Mouse (Mus musculus): Measurements from ENCODE around the gene Adamts2. TPM values are rescaled to one million over a fixed set of nuclear protein-coding genes. Genes with fewer than 3 reads are reported as not detected.

Gene Adamts2
- total RNA-seq, 2 experiments from 2014 or later: 10.4 to 12.4 TPM

DNA sequence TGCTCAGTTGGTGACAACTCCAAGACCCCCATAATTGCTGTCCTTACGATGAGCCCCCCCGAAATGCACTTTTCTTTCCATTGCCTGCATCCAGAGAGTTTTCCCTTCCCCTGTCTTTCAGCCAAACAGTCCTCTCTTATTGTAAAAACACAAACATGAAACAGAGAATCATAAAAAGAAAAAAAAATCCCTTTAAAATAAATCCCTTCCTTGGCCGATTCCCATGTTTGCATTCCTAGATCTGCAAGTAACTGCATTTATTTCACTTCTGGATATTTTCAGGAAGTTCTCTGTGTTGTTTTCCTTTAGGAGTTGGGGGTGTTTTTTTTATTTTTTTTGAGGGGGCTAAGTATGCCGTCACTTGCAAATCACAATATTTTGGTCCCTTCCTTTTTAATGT lies 19.0 kb downstream of the Adamts2 start:
- no peak for DNase-seq
- intact Hi-C loops (cut with DNase I): no loop called here

- no peak for DNase-seq
- intact Hi-C loops (cut with DNase I): no loop called here
Observed at GRCm38 (mm10) chr11:50621364-50621763, 19.5 kb downstream of the Adamts2 start.

DNA sequence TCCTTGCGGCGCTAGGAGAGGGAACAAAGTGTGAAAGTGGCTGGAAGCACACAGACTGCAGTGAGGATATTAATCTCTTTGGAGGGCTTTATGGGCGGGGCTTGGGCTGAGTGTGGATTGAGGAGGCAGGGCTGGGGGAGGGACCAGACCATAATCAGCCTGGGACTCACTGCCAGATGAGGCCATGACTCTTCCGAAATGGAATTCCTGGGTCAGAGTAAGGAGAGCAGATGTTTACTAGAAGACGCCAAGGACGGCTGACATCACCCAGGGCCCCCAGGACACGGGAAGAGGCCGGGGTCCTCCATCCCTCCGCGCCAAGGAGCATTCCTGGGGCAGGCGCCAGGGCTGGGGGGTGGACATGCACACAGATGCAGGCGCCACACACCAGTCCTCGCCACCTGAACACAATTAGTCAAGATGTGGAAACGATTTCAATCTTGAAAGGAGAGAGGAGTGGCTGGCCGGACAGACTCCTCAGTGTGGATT lies 20.4 kb downstream of the Adamts2 start:
- DNase-seq: peak; percentile 68 to 78
- intact Hi-C loops (cut with DNase I): no loop called here

DNA sequence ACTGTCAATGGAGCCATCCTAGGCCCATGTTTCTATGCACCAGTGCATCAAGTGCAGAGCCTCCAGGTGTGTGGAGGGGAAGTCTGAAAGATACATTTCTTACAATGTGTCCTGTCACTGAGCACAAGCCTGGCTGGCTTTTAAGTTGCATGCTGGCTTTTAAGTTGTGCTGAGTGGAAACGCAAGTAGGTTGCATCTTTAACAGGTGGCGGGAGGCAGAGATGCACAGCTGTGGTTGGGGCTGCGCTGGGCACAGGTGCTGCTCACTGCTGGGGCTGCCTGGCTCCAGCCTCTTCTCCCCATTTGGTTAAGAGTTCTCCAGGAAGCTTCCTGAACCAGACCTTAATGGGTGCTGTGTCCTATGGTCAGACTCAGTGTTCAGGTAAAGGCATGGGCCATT lies 21.9 kb downstream of the Adamts2 start:
- intact Hi-C loops (cut with DNase I): no loop called here
- DNase-seq: no peak

- no peak for DNase-seq
- intact Hi-C loops (cut with DNase I): no loop called here
Observed at GRCm38 (mm10) chr11:50624239-50624638, 22.4 kb downstream of the Adamts2 start.

DNA sequence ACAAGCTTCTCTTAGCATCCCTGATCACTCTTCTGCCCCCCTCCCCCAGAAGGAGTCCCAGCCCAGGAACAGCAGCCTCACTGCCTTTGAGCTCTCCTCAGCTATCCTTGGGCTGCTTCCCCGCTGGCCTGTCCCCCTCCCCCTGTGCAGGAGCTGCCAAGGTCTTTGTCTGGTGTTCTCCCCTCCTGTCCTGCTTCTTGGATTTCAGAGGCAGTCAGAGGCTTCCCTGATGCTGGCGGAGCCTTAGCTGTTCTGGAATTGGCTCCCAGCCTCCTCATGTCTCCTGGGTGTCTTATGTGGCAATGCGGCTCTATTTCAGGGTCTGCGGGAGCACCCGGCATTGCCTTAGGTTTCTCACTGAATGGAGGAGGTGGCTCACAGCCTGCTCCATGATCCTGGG lies 22.8 kb downstream of the Adamts2 start:
- DNase-seq: peak; percentile 60
- intact Hi-C loops (cut with DNase I): loop anchor here (5.0 kb wide), 1 partner anchor 143 kb away; no protein-coding TSS in a partner anchor

DNA sequence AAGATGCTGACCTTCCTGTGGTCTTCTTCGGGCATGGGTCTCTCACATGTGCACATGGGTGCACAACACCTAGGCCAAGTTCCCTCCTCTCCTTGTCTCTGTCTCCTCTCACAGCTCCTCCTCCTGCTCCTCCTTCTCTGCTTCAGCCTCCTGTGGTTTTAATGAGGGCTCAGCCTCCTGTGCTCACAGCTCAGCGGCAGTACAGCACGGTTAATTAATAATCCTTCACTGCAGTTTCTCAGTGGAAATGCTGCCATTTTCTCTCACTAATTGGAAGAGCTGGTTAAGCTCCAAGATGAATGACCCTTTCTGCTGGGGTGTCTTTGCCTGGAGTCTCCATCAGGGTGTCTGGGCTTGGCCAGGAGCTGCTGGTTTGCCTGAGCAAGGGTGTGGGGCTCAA lies 27.0 kb downstream of the Adamts2 start:
- DNase-seq: no peak
- intact Hi-C loops (cut with DNase I): loop anchor here (5.0 kb wide), 1 partner anchor 138 kb away; no protein-coding TSS in a partner anchor

DNA sequence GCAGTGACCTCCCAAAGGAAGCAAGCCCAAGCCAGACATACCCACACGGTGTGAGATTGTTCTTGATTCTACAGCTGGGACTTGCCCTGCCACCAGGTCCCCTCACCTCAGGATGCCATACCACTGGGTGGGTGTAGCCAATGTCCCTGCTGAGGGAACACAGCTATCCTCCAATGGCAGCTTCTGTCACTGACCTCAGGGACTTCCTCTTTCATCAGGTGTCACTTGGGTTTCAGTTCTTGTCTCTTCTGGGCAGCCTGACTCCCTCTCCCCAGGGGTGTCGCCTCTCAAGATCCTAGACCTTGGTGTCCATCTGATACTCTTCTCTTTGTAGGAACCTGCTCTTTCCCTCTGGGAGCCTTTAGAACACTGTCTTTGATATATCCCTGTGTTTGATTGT lies 28.6 kb downstream of the Adamts2 start:
- no peak for DNase-seq
- intact Hi-C loops (cut with DNase I): no loop called here

DNA sequence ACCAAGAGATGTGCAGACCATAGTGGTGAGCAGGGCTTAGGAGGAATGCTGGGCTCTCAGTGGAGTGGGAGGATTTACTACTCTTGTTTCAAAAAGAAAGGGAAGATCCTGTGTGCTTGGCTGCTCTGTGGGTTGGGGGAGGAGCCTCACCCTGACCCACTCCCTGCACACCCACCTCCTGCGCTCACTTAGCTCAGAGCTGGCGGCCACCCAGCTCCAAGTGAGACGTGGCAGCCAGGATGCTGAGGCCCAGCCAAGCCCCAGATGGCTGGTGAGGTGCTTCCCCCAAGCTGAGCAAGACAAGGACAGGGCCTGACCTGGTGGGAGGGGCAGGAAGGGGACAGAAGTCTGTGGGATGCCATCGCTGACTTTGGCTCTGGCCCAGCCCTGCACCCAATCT lies 30.4 kb downstream of the Adamts2 start:
- intact Hi-C loops (cut with DNase I): no loop called here
- peak; percentile 66 to 73 for DNase-seq

- intact Hi-C loops (cut with DNase I): loop anchor here (5.0 kb wide), 1 partner anchor 37 kb away; no protein-coding TSS in a partner anchor
- no peak for DNase-seq
Observed at GRCm38 (mm10) chr11:50635051-50635590, 33.2 kb downstream of the Adamts2 start.

- DNase-seq: no peak
- intact Hi-C loops (cut with DNase I): loop anchor here (5.0 kb wide), 1 partner anchor 35 kb away; no protein-coding TSS in a partner anchor
Observed at GRCm38 (mm10) chr11:50637026-50637425, 35.1 kb downstream of the Adamts2 start.

DNA sequence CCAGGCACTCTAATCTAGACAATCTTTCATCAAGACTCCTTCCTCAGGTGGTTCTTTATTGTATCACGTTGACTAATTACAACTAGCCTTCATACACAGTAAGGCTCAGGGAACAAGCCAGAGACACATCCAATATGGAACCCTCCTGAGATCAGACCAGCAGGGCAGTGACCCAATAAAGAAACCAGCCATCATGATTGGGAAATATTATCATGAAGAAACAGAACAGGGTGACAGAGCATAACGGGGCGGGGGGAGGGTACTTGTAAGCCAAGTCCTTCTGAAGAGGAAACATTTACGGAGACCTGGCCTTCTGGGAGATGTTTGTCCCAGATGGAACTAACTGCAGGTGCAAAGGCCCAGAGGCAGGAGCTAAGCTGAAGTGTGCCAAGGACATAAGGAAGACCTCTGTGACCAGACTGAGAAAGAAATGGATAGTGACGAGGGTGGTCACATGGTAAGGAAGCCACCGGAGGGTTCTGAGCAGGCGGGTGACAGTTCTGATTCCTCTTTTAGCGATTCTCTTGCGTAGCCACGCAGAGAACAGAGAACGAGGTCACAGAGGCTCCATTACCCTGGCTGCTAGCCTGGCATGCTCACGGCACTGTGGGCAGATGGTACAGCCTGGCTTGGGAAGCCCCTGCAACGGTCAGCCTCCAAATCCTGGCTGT lies 36.4 kb downstream of the Adamts2 start:
- DNase-seq: no peak
- intact Hi-C loops (cut with DNase I): loop anchor here (5.0 kb wide), 1 partner anchor 34 kb away; no protein-coding TSS in a partner anchor

GRCm38 (mm10) chr11:50638868-50639220 lies 37.0 kb downstream of the Adamts2 start:
- no peak for DNase-seq
- intact Hi-C loops (cut with DNase I): loop anchor here (5.0 kb wide), 1 partner anchor 33 kb away; no protein-coding TSS in a partner anchor

DNA sequence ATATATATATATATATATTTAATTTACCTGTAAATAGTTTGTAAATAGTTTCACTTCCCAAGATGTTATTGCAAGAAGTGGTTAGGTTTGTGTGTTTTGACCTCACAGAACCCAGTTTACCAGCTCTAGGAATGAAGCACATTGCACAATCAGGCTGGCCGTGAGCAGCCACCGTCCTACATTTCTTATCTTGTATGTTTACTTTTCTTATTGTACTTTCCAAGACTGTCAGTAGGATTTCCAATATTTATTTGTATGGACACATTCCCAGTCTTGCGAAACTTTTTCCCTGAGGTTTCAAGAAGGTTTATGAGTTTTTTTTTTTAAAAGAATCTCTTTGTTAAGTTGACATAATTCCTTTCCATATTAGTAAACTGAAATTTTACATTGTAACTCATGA lies 40.7 kb downstream of the Adamts2 start:
- intact Hi-C loops (cut with DNase I): no loop called here
- DNase-seq: no peak

DNA sequence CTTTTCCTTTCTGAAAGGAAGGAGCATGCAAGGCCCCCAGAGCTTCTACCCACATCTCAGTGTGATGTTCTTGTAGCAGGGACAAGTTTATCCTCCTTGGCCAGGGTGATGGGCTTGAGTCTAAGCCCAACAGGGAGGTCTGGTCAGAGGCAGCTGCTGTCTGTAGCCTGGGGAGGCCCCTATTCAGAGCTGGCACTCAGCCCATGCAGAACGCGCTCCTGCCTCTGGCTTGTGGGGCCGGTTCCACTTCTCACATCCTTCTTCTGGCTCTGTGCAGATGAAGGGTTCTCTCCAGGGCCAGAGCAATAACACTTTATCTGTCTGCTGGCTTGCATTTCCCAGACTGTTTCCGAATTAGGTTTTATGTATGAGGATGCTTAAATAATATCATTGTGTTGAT lies 44.3 kb downstream of the Adamts2 start:
- intact Hi-C loops (cut with DNase I): no loop called here
- DNase-seq: peak; percentile 46 to 56

DNA sequence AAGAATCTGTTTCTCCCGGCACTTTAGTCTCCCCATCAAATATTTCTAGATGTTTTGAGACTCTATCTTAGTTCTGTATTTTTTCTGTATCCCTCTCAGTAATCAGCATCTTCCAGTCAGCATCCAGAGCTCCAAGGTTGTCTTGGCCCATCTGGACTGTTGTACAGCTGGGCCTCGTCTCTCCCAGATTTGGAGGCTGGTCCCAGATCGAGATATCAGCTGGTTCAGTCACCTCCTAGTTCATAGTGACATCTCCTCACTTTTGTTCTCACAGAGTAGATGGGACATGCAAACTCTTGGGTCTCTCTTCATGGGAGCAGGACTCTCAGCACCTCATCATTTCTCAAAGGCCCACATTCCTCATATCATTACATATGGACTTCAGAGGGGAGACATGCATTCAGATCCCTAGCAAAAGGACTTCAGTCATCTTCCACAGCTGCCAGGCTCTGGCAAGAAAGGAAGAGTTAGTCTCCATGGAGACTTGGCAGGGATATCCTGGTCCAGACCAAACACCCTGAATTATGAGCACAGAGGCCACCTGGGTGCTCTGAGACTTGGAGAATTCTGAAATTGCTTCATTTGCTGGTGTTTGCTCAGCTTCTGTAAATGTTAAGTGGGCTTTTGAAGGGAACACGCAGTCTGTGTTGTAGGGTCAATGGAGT lies 46.4 kb downstream of the Adamts2 start:
- intact Hi-C loops (cut with DNase I): no loop called here
- DNase-seq: no peak

DNA sequence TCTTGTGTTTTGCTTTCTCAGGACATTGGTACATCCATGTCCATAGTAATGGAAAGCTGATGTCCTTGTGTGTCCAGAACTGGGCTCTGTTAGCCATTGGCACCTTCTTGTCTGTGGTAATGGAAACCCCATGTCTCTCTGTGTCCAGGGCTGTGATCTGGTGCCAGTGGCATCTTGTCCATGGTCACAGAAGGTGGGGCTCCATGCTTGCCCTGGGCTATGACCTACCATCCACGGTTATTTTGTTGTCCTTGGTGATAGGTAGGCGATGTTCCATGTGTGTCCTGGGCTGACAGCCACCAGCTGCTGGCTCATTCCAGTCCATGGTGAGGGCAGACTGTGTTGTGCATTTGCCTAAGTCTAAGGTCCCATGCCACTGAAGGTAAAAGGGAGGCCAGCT lies 48.2 kb downstream of the Adamts2 start:
- intact Hi-C loops (cut with DNase I): no loop called here
- DNase-seq: peak in 1 of 2 experiments; percentile 44

DNA sequence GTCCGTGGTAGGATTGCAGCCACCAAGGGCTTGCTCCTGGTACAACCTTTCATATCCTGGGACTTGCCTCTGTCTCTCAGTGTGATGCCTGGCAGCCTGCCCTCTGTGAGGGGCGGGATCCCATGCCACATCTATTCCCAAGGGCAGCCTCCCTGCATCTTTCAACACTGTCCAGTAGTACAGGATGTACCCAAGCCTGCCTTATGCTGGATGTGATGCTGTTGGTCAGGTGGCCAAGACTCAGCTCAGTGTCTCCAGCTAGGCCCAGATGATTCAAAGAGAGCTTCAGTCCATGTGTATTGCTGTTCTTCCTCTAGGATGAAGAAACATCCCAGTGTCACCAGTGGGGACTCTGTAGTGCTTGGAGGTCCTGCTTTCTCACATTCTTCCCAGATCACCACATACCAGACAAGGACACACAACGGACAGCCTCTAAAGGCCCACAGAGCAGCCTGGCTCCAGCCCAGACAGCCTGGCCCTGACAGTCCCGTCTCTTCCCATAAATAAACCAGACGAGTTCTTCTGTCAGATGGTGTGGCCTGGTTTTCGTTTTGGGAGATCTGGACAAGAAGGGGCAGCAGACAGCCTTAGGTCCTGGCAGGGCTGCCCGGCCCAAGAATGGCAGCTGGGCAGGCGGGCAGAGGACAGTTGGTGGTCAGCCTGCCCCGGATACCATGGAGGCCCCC lies 52.0 kb downstream of the Adamts2 start:
- DNase-seq: no peak
- intact Hi-C loops (cut with DNase I): no loop called here

DNA sequence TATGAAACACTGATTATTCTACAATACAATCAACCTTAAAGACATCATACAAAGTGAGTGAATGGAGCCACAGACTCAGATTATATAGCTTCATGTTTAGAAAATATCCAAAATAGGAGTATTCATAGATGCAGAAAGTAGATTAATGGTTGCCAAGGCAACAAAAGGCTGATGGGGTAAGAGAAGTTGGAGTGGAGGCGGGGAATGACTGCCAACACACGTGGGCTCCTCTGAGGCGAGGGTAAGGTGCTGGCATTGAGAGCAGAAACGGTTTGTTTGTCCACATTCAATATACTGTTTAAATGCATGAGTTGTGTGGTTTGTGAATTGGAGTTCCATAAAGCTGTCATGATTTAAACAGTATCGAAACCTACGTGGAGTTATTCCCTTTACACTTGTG lies 56.9 kb downstream of the Adamts2 start:
- intact Hi-C loops (cut with DNase I): no loop called here
- no peak for DNase-seq

- DNase-seq: no peak
- intact Hi-C loops (cut with DNase I): no loop called here
Observed at GRCm38 (mm10) chr11:50662176-50662575, 60.3 kb downstream of the Adamts2 start.

GRCm38 (mm10) chr11:50664826-50665225 lies 62.9 kb downstream of the Adamts2 start:
- DNase-seq: no peak
- intact Hi-C loops (cut with DNase I): no loop called here
